Mouse (Mus musculus): Measurements from ENCODE around the gene Ppard.

- TF ChIP-seq CTCF (IDR thresholded peaks at IDR 0.05; ENCODE audit: extremely low read depth, insufficient read depth, low read length), result no peak
- TF ChIP-seq POLR2A (IDR thresholded peaks at IDR 0.05; ENCODE audit: extremely low read depth, insufficient read depth, low read length), result no peak
These were observed 105.0 kb downstream of the Ppard start for GRCm38 (mm10) chr17:28337547-28337946.

All from cortical plate, adult 2 months (tissue).